Mouse (Mus musculus) testis, adult 2 months (tissue): ENCODE measurements around the gene Zfp467. TPM values are rescaled to one million over a fixed set of nuclear protein-coding genes. Genes with fewer than 3 reads are reported as not detected.

Experiments used
- H3K27ac ChIP-seq: fragments of 200-500 bp; 2 replicates; pipeline ENCODE4 v1.5.1; 2012; ENCODE audit warnings: low read depth, low read length; ENCODE audit not compliant: control insufficient read depth, insufficient read depth
- H3K27me3 ChIP-seq: fragments of 200-500 bp; 2 replicates; pipeline ENCODE4 v1.6.1; 2012; ENCODE audit warnings: mild to moderate bottlenecking, low read length, moderate library complexity; ENCODE audit not compliant: control insufficient read depth, insufficient read depth
- H3K36me3 ChIP-seq: fragments of 200-500 bp; 2 replicates; pipeline ENCODE4 v1.6.1; 2012; ENCODE audit warnings: mild to moderate bottlenecking, low read length; ENCODE audit not compliant: control insufficient read depth, insufficient read depth
- H3K4me1 ChIP-seq: fragments of 200-500 bp; 2 replicates; pipeline ENCODE4 v1.6.1; 2012; ENCODE audit warnings: low read length; ENCODE audit not compliant: control insufficient read depth, insufficient read depth
- H3K4me3 ChIP-seq: fragments of 200-500 bp; 2 replicates; pipeline ENCODE4 v1.5.1; 2012; ENCODE audit warnings: low read depth, mild to moderate bottlenecking, low read length, moderate library complexity, mixed read lengths; ENCODE audit not compliant: control insufficient read depth
- CTCF ChIP-seq: fragments of 200-500 bp; IDR thresholded peaks from 2 replicates; pipeline ENCODE4 v1.5.1; 2012; ENCODE audit warnings: low read depth, mild to moderate bottlenecking, inconsistent platforms, low read length, moderate library complexity; ENCODE audit not compliant: control insufficient read depth, insufficient read depth, insufficient replicate concordance
- POLR2A ChIP-seq: fragments of 200-500 bp; IDR thresholded peaks from 2 replicates; pipeline ENCODE4 v1.6.1; 2012; ENCODE audit warnings: low read depth, mild to moderate bottlenecking, inconsistent platforms, low read length, moderate library complexity; ENCODE audit not compliant: control insufficient read depth
- polyA plus RNA-seq: library from polyadenylated mRNA; depleted of rRNA; stranded (reverse); fragments of >200 nt; gene quantifications from 2 replicates; pipeline ENCODE4 v1.2.3, GENCODE M21; 2012; rRNA removed

Gene Zfp467
- 1.4 and 1.8 TPM in 2 replicates for polyA plus RNA-seq

GRCm38 (mm10) chr6:48445181-48446101, at the start of gene Zfp467:
TSS of gene Zfp467 (minus strand) at chr6:48445825.
- H3K27me3 ChIP-seq, result no peaks in the 10 kb centered on the region; the same call in 1 of the 2 replicates
- peak within 1 kb of the TSS; percentile 57 for H3K4me3 ChIP-seq
- H3K4me1 ChIP-seq, result peaks cover 12% of the 10 kb centered on the region
- no peak within 1 kb of the TSS for H3K27ac ChIP-seq
- no peaks in the 10 kb centered on the region for H3K36me3 ChIP-seq
- no peak for TF ChIP-seq POLR2A
- TF ChIP-seq CTCF, result no peak

GRCm38 (mm10) chr6:48493136-48493730, 47.6 kb upstream of the Zfp467 start:
- TF ChIP-seq POLR2A, result no peak
- TF ChIP-seq CTCF, result no peak
- Histone ChIP-seq H3K27ac (no peak overlapping the region), H3K4me3 (no peak overlapping the region), H3K4me1 (peaks cover under 1% of the 10 kb centered on the region; the same call in 1 of the 2 replicates), H3K27me3 (no peaks in the 10 kb centered on the region), H3K36me3 (no peaks in the 10 kb centered on the region)

- TF ChIP-seq CTCF (no peak), POLR2A (no peak)
- Histone ChIP-seq H3K27me3 (no peaks in the 10 kb centered on the region), H3K4me3 (no peak overlapping the region), H3K4me1 (peaks cover 2% of the 10 kb centered on the region; the same call in 1 of the 2 replicates), H3K27ac (no peak overlapping the region), H3K36me3 (no peaks in the 10 kb centered on the region)
Measured at GRCm38 (mm10) chr6:48491361-48491760, 45.7 kb upstream of the Zfp467 start.

- TF ChIP-seq CTCF, result no peak
- TF ChIP-seq POLR2A, result no peak
- Histone ChIP-seq H3K4me1 (peaks cover 2% of the 10 kb centered on the region; the same call in 1 of the 2 replicates), H3K27me3 (no peaks in the 10 kb centered on the region), H3K36me3 (no peaks in the 10 kb centered on the region), H3K27ac (no peak overlapping the region), H3K4me3 (no peak overlapping the region)
Measured at GRCm38 (mm10) chr6:48489741-48490140, 44.1 kb upstream of the Zfp467 start.

GRCm38 (mm10) chr6:48487747-48488725, 42.4 kb upstream of the Zfp467 start:
- Histone ChIP-seq H3K36me3 (no peaks in the 10 kb centered on the region), H3K27me3 (no peaks in the 10 kb centered on the region), H3K4me1 (peaks cover 2% of the 10 kb centered on the region; the same call in 1 of the 2 replicates), H3K27ac (no peak overlapping the region), H3K4me3 (no peak overlapping the region)
- TF ChIP-seq POLR2A (no peak), CTCF (no peak)

GRCm38 (mm10) chr6:48482501-48482900, 36.9 kb upstream of the Zfp467 start:
- no peaks in the 10 kb centered on the region for H3K27me3 ChIP-seq
- no peaks in the 10 kb centered on the region for H3K36me3 ChIP-seq
- no peak overlapping the region for H3K27ac ChIP-seq
- no peaks in the 10 kb centered on the region for H3K4me1 ChIP-seq
- H3K4me3 ChIP-seq, result no peak overlapping the region
- TF ChIP-seq CTCF (no peak), POLR2A (no peak)
